Mouse (Mus musculus) liver, embryonic 14.5 days (tissue): ENCODE data around the gene Btg1.

Experiments
- CTCF ChIP-seq: IDR thresholded peaks from 2 replicates; pipeline ENCODE4 v1.5.1; 2016; ENCODE audit warnings: antibody characterized with exemption, low read depth, control low read depth
- EP300 ChIP-seq: IDR thresholded peaks from 2 replicates; pipeline ENCODE4 v1.6.1; 2016; ENCODE audit warnings: antibody characterized with exemption, low read depth

- no peak for TF ChIP-seq CTCF
- no peak for TF ChIP-seq EP300
Measured at GRCm38 (mm10) chr10:96646024-96646866, 29.4 kb downstream of the Btg1 start.
